Mouse (Mus musculus): ENCODE data around the gene Phactr2.

- TF ChIP-seq RCOR1 (IDR thresholded peaks at IDR 0.05; ENCODE audit: low read depth, low read length) (no peak), USF2 (IDR thresholded peaks at IDR 0.05; ENCODE audit: borderline replicate concordance in 1 of 2, insufficient read depth in 1 of 2, low read depth in 1 of 2, low read length in 2 of 2) (no peak), MAX (IDR thresholded peaks at IDR 0.05; ENCODE audit: low read length) (no peak), MXI1 (IDR thresholded peaks at IDR 0.05; ENCODE audit: low read depth, low read length) (no peak), SMC3 (IDR thresholded peaks at IDR 0.05; ENCODE audit: low read depth, low read length) (no peak), GATA1 (IDR thresholded peaks at IDR 0.05; ENCODE audit: low read depth, low read length) (no peak), ETS1 (IDR thresholded peaks at IDR 0.05; ENCODE audit: low read depth, low read length) (no peak), CTCF (IDR thresholded peaks at IDR 0.05 in 2 of 3, conservative IDR thresholded peaks at IDR 0.05 in 1 of 3; ENCODE audit: control insufficient read depth in 1 of 3, insufficient read depth in 1 of 3, low read depth in 2 of 3, low read length in 3 of 3, poor library complexity in 1 of 3, severe bottlenecking in 1 of 3) (no peak), EP300 (IDR thresholded peaks at IDR 0.05; ENCODE audit: low read depth in 1 of 2, low read length in 2 of 2) (no peak), MAZ (IDR thresholded peaks at IDR 0.05; ENCODE audit: low read depth, low read length) (no peak), CHD2 (IDR thresholded peaks at IDR 0.05; ENCODE audit: low read length) (no peak)
Observed at GRCm38 (mm10) chr10:13415489-13416104, 58.6 kb downstream of the Phactr2 start.
